Mouse (Mus musculus): Measurements from ENCODE around the gene Pcyt1a. TPM values are rescaled to one million over a fixed set of nuclear protein-coding genes. Genes with fewer than 3 reads are reported as not detected.

The Pcyt1a gene
- total and polyA plus RNA-seq, 3 experiments = 36.9 to 53.7 TPM; not detected in 1

- TF ChIP-seq E2F4 (IDR thresholded peaks at IDR 0.05; ENCODE audit: borderline replicate concordance, low read depth, low read length) (no peak), CHD1 (IDR thresholded peaks at IDR 0.05; ENCODE audit: low read depth, low read length) (no peak), MXI1 (IDR thresholded peaks at IDR 0.05; ENCODE audit: low read depth, low read length) (peak; percentile 78), MYC (IDR thresholded peaks at IDR 0.05; ENCODE audit: low read depth, low read length) (0 out of 2 replicates have a peak, but pooled peaks have one; percentile 34), MAZ (IDR thresholded peaks at IDR 0.05; ENCODE audit: low read depth, low read length) (no peak), USF1 (IDR thresholded peaks at IDR 0.05; ENCODE audit: low read depth, low read length) (peak; percentile 86), BHLHE40 (IDR thresholded peaks at IDR 0.05; ENCODE audit: borderline replicate concordance, low read depth, low read length) (peak; percentile 99), POLR2A (IDR thresholded peaks at IDR 0.05; ENCODE audit: control insufficient read depth in 1 of 2, insufficient read depth in 1 of 2, low read depth in 1 of 2, low read length in 2 of 2, poor library complexity in 1 of 2) (no peak), ZNF384 (IDR thresholded peaks at IDR 0.05; ENCODE audit: low read depth, low read length) (no peak), USF2 (IDR thresholded peaks at IDR 0.05; ENCODE audit: borderline replicate concordance in 1 of 2, insufficient read depth in 1 of 2, low read depth in 1 of 2, low read length in 2 of 2) (0 out of 4 replicates have a peak, but pooled peaks of 1 of the 2 experiments have one; percentile 47), MYB (IDR thresholded peaks at IDR 0.05; ENCODE audit: low read depth, low read length) (no peak), GABPA (IDR thresholded peaks at IDR 0.05; ENCODE audit: low read depth, low read length) (no peak), SMC3 (IDR thresholded peaks at IDR 0.05; ENCODE audit: low read depth, low read length) (no peak), EP300 (IDR thresholded peaks at IDR 0.05; ENCODE audit: low read depth in 1 of 2, low read length in 2 of 2) (peak; percentile 78 to 83), RAD21 (IDR thresholded peaks at IDR 0.05; ENCODE audit: low read depth, low read length) (no peak), TAL1 (IDR thresholded peaks at IDR 0.05; ENCODE audit: low read length) (0 out of 2 replicates have a peak, but pooled peaks have one; percentile 19), ZKSCAN1 (IDR thresholded peaks at IDR 0.05; ENCODE audit: low read depth, low read length) (no peak), NELFE (IDR thresholded peaks at IDR 0.05; ENCODE audit: low read depth, low read length) (no peak)
Measured at GRCm38 (mm10) chr16:32384885-32385284, 45.8 kb upstream of the Pcyt1a start (continued).

GRCm38 (mm10) chr16:32386826-32387225 is 43.9 kb upstream of the Pcyt1a start:
- Histone ChIP-seq H3K9me3 (replicated peaks; ENCODE audit: insufficient read depth, low read length) (no peaks in the 10 kb centered on the region), H3K27me3 (ENCODE audit: control insufficient read depth in 1 of 2, insufficient read depth in 2 of 2, low read length in 2 of 2) (no peaks in the 10 kb centered on the region), H3K4me3 (ENCODE audit: control insufficient read depth in 1 of 2, insufficient read depth in 1 of 2, low read depth in 2 of 2, low read length in 2 of 2) (no peak overlapping the region), H3K79me2 (ENCODE audit: control insufficient read depth, insufficient read depth, low read length, poor library complexity) (no peaks in the 10 kb centered on the region), H3K4me1 (ENCODE audit: control insufficient read depth in 1 of 2, insufficient read depth in 2 of 2, low read length in 2 of 2) (peaks cover 13 to 28% of the 10 kb centered on the region in 2 experiments), H3K27ac (ENCODE audit: control insufficient read depth, low read depth, low read length) (no peak overlapping the region), H3K9ac (ENCODE audit: control insufficient read depth, low read depth, low read length, poor library complexity, severe bottlenecking) (no peak overlapping the region), H3K36me3 (ENCODE audit: control insufficient read depth in 1 of 2, insufficient read depth in 2 of 2, low read length in 2 of 2) (peaks cover 13 to 49% of the 10 kb centered on the region in 2 experiments)
- no peak for DNase-seq (ENCODE audit: low read depth, low spot score)
- TF ChIP-seq POLR2AphosphoS2 (IDR thresholded peaks at IDR 0.05; ENCODE audit: low read length) (no peak), SMC3 (IDR thresholded peaks at IDR 0.05; ENCODE audit: low read depth, low read length) (no peak), KAT2A (conservative IDR thresholded peaks at IDR 0.05; ENCODE audit: low read depth, low read length) (no peak), MEF2A (IDR thresholded peaks at IDR 0.05; ENCODE audit: extremely low read depth, insufficient replicate concordance, low read depth, low read length, poor library complexity, severe bottlenecking) (no peak), MAZ (IDR thresholded peaks at IDR 0.05; ENCODE audit: low read depth, low read length) (no peak), ZKSCAN1 (IDR thresholded peaks at IDR 0.05; ENCODE audit: low read depth, low read length) (no peak), USF2 (IDR thresholded peaks at IDR 0.05; ENCODE audit: borderline replicate concordance in 1 of 2, insufficient read depth in 1 of 2, low read depth in 1 of 2, low read length in 2 of 2) (no peak)

Data from MEL (cell line).